Mouse (Mus musculus) v-Abl transformed pro-B cells (cell line): ENCODE measurements around the gene Nos1.
"Not testable (repeated sequence)": the region's sequence is repeated elsewhere in the genome, so short reads cannot be mapped to it uniquely, and the experiment has no call there.

Experiments
- in situ Hi-C, 2 experiments: fragments of 400-800 bp; cut with MboI; formaldehyde crosslinking; loops; one replicate each; pipeline ENCODE4 v1.15.1; 2025; ENCODE audit not compliant: unreplicated experiment in 2 of 2

Nos1 gene

DNA sequence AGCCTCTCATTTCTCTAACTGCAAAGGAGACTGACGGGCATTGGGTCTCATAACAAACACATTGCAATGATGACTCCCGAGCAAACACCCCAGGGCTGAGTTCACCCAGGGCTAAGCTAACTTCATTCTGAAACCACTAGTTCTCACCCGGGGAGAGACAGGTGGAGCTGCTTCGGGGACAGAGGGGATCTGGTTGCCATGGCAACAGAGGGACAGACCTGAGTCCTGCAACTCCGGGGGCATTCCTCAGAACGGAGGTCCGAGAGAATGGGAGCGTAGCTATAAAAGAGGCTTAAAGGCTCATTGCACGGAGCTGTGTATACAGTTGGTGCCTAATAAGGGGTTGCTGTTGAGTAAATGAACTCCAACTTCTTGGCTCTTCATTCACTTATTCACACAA lies 56.9 kb downstream of the Nos1 start:
- in situ Hi-C loops: no loop called here

DNA sequence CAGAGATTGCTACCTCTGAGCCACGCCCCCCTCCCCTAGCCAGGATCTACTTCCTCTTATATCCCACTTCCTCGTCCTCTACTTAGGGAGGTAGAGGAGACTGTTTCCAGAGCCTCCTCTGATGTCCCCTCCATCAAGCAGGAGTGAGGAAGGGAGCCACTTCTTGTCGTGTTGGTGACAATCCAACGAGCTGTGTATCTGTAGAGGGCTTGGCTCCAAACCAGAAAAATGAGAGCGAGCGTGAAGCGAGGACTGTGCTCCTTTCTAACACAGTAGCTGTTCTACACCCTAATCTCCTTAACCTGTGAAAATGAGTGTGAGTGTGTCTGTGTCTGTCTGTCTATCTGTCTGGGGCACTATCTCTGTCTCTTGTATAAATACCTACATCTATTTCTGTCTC lies 58.7 kb downstream of the Nos1 start:
- in situ Hi-C loops: no loop called here

DNA sequence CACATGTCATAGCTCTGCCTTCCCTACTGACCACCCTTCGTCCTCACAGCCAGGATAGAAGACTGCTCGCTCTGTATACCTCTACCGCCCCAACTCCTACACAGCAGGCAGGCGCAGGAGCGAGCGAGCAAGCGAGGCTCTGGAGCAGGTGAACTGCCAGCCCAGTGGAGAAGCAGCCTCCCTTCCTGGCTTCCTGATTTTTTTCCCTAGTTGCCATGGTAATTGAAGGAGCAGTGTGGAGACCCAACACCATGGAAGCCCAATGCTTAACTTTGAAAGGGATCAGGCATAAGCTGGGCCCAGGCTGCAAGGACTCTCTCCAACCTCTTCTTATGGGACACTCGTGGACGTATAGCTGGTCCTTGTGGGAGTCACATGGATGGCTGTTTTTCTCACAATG lies 59.4 kb downstream of the Nos1 start:
- in situ Hi-C loops: no loop called here

DNA sequence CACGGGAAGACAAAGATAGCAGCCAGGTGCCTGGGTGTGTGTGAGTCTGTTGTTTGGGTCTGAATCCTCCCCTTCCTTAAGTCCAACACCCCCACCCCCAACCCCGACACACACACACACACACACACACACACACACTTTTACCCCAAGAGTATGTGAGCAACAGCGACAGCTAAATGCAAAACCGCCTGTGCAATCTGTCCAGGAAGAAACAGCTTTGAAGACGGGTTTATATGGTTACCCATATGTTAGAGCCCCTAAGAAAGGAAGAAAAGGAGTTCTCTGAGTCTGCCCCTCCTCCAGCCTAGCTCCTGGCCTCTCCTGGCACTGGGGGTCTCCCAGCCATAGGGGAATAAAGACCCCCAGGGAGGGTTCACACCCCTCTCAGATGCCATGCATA lies 60.2 kb downstream of the Nos1 start:
- in situ Hi-C loops: no loop called here

DNA sequence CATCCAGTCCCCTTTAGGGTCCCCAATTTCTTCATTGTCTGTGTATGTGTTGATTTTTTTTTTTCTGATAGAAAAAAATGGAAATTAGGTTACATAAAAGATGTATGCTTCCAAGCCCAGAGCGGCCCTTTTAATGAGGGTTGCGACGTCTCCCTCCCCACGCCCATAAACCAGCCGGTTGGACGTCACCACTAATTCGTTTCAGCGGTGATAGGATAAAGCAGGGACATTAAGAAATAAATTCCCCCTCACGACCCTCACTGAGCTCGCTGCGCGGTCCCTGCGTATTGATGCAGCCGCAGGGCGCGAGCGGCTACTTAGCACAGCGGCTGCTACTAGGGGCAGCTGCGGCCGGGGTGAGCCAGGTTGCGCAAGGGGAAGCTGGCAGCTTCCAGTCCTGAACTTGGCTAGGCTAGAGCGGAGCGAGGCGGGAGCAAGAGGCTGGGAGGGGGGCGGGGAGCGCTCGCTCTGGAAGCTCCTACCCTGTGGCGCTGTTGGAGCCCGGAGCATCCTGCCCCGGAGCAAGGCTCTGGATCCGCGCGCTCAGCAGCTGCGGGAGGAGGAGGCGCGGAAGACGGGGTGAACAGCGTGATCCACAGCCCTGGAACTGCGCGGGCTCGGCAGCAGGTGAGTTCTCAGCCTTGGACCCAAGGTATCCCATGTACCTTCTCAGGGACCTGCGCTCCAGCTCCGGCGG lies 61.0 kb downstream of the Nos1 start:
- in situ Hi-C loops: no loop called here

DNA sequence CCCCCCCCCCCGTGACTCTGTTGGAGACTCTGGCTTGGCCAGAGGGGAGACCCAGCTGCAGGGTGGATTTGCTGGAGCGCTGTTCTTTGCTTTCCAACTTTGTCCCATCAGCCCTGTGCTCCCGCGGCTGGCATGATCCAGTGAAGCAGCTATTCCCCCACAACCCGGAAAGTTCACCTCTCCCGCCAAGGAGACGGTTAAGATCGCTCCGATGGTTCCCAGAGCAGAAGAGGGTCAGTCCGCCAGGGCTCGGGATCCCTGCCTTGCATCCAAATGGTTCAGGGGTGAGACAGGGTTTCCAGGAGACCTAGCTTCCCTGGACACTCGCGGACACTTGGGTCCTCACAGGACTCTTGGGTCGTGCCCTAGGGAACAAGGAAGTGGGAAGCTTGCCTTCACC lies 61.9 kb downstream of the Nos1 start:
- in situ Hi-C loops: no loop called here

DNA sequence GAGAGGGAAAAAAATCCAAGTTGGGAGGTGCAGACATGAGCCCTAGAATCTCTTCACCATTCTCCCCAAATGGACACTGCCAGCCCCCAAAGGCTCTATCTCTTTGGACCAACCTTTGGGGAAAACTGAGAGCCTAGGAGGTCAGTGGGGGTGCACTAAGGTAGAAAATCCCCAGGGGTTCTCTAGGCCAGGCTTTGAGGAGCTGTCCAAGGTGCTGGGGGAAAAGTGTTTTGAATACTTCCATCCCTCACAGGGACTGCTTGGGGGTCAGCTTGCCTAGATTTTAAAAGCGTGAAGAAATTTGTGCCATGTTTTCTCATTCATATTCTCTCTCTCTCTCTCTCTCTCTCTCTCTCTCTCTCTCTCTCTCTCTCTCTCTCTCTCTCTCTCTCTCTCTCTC lies 63.8 kb downstream of the Nos1 start:
- in situ Hi-C loops: no loop called here

DNA sequence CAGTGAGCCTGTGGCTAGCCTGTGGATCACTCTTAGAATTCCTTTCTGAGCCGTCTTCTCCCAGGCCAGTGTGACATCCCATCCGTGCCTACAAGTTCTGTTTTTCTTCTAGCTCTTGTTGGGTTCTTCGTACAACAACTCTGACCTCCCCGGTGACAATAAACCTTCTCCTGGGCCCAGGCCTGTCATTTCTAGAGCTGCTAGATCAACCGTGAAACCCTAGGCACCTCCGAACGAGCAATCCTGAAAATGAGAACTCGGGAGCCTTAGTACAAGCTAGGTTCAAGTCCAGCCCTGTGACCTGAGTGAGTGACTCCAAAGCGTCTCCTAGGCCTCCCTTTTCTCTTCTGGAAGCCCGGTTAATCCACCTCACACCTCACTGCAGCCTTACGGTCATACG lies 69.6 kb downstream of the Nos1 start:
- in situ Hi-C loops: no loop called here

DNA sequence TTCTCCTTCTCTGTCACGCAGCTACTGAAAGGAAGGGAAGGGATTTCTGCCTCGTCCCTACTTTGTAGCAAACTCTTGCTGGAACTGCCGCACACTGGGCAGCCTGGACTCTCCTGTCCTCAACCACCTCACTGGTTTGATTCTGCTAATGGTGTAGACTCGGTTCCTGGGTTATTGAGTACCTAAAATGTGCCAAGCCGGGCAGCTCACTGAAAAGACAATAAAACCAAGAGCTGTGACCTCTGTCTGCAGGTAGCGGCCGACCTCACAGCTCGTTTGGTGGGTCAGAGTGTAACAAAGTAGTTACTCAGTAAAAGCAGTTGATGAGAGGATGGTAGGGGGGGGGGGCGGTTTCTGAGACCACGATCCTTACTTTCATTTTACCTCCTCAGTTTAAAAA lies 72.9 kb downstream of the Nos1 start:
- in situ Hi-C loops: no loop called here

DNA sequence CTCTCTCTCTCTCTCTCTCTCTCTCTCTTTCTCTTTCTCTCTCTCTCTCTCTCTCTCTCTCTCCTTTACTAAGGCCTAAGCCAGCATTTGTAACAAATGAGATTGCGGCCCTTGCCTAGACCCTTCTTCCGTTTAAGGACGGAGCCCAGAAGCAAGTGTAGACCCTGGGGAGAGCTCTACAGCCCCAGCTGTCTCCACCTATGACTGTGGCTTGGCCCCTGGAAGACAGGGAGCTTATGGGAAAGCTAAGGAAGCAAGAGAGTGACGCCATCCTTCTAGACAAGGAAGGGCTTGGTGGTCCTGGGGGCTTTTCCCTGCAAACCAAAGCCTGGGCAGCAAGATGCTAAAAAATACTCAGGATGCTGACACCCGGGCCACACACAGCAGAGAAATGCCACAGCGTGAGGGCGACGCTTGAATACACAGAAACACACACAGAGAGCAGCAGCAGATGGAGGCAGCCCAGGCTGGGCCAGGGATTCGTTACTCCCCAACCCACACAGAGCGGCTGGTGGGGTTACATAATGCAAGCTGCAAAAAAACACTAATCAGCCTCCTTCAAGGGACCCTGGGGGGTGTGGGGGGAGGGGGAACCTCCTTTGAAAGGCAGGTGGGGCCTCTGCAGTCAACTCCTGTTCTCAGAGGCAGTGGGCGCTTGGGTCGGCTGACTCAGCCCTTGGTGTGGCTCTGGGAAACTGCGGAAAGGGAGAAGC lies 83.9 kb downstream of the Nos1 start:
- in situ Hi-C loops: no loop called here

DNA sequence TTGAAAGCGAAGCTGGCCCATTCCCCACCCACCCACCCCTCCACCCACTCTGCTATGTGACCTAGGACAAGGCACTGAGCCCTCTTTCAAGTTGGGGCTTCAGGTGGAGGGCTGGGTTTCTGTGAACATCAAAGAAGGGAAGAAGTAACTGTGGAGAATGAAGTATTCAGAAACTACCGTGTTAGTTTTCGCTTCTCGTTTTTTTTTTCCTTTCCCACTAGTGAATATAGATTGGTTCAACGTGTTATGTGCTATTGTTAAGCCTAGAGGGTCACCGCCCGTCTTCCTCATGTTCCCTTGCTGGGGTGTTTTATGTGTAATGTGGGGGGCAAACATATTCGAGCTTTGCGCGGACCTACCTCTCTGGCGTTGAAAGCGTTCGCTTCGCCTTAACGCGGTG lies 85.0 kb downstream of the Nos1 start:
- in situ Hi-C loops: no loop called here

DNA sequence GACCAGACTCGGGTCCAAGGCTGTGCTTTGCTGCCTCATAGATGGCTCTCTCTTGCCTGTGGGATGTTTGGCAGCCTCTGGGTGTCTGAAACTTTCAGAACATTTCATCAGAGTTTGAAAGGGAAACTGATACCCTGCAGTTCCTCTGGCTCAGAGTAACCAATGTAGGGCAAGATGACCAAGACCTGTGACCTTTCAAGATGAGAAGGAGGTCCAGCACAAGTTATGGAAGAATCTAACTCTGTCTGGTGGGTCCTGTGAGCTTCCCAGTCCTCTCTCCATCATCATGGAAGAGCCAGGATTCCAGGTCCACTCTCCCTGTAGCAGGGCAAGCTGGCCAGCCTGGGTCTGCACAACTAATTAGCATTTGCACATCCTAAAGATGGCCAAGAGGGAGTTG lies 90.8 kb downstream of the Nos1 start:
- in situ Hi-C loops: no loop called here

DNA sequence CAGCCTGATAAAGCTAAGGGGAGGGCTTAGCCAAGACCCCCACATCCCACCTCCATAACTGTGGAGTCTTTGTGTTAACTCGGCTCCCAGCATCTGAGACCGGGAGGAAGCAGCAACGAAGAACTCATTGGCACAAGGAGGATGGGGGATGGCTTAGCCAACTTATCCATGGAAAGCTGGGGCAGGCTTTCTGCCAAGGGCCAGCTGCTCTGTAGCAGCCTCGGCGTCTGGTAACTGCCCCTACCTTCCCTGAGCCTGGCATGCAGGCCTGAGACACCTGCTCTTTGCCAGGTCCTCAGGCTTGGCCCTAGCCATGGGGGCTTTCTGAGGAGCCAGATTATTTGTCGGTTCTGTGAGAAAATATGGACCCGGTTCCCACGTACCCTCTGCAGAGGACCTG lies 93.0 kb downstream of the Nos1 start:
- in situ Hi-C loops: no loop called here

DNA sequence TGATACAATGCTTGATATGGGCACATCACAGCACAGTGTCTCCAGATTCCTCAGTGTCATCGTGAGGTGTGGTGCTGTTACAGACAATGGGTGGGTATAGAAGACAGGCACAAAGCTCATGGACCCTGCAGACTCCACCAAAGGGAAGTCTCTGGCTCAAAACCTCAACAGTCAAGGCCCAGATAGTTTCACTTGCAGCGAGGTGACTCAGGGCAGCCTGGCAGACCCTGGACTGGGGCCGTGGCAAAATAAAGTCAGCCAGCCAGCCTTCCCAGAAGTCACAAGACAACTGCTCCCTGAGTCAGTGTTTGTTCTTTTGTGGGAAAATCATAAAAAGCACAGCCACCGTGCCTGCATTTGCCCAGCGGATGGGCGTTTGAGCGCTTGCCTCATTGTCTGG lies 93.4 kb downstream of the Nos1 start:
- in situ Hi-C loops: no loop called here

DNA sequence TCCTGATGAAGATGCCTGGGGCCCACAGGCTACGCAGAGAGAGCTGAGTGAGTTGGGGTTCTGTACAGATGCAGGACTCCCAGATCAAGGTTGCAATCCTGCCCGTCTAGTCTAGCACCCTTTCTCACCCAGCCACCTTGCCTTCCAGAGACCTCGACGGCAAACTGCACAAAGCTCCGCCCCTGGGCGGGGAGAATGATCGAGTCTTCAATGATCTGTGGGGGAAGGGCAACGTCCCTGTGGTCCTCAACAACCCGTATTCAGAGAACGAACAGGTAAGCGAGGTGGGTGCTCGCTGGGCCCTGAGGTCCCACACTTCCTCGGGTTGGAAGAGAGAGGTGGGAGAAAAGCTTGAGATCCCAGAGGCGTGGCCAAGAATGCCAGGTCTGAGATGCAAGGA lies 98.3 kb downstream of the Nos1 start:
- in situ Hi-C loops: no loop called here

DNA sequence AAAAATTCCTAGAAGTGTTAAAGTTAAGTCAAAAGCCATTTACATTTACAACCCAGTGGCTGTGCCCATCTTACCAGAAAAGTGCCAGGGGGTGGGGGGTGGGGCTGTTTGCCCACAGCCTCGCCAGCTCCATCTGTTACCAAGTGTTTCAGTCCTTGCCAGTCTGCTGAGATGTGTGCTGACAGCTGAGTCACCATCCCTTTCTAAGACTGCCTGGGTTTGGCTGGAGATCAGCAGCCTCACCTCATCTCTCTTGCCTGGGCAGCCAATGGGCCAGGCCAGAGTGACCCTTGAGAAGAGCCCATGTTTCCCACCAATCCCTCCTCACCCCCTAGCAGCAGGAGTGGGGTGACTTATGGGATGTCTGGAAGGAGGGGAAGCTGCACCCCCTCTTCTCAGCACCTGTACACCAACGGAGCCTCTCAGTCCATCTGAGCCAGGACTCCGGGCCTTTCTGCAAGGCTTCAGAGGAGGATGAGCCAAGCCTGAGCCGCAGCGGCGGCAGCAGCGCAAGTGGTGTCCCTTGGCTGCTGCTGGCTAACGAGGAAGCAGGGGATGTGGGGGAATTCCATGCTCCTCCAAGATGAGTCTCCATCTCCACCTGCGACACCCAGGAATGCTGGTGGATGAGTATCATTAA lies 100.2 kb downstream of the Nos1 start:
- in situ Hi-C loops: no loop called here

DNA sequence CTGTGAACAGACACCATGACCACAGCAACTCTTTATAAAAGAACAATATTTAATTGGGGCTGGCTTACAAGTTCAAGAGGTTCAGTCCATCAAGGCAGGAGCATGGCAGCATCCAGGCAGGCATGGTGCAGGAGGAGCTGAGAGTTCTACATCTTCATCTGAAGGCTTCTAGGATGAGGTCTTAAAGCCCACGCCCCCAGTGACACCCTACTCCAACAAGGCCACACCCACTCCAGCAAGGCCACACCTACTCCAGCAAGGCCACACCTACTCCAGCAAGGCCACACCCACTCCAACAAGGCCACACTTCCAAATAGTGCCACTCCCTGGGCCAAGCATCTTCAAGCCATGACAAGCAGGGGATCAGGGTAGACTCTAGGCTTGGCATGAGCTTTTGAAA lies 101.6 kb downstream of the Nos1 start:
- in situ Hi-C loops: not testable (repeated sequence)

DNA sequence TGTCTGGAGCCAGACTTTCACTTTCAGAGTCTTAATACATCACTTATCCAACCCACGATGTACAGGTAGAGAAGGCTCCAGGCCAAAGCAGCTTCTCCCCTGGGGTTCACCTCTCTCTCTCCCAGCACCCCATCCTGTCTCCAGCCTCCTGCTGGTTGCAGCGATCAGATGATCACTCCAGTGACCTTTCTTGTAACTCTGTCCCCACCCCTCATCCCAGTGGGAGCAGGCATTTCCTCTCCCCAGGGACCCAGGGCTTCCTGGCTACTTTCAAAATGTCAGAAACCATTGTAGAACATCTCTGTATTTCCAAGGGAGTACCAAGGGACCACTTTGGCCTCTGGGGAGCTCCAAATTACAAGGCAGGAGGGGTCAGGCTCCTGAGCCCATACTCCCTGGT lies 104.2 kb downstream of the Nos1 start:
- in situ Hi-C loops: no loop called here

DNA sequence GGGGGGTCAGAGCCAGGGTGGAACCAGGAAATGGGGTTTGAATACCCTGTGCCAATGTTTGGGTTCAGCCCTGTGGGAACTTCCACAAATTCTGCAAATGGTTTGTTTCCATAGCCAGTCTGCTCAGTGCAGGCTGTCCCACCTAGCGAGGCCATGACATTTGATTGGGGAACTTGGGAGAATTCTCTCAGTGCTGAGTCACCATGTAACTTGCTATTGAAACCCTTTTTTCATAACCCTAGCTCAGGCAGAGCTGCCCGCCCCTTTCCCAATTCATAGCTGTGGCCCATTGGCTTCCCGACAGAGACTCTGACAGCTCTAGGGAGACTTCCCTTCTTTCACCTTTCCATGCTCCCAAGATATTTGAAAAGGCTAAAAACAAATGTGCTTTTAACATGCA lies 107.3 kb downstream of the Nos1 start:
- in situ Hi-C loops: no loop called here

DNA sequence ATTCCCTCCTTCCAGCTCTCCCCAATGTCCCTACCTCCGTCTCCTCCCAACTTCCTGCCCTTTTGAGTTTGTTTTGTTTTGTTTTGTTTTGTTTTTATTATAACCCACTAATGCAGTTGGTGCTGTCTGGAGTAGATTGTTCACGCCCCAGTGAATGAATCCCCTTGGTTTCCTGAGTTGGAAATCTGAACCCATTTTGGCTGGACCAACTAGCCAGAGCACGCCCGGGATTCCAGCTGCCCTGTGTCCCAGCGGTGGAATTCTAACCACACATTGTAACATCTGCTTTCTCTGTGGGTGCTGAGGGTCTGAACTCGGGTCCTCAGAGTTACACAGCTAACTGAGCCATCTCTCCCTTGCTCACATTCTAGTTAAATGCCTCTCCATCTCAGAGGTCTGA lies 108.1 kb downstream of the Nos1 start:
- in situ Hi-C loops: no loop called here

DNA sequence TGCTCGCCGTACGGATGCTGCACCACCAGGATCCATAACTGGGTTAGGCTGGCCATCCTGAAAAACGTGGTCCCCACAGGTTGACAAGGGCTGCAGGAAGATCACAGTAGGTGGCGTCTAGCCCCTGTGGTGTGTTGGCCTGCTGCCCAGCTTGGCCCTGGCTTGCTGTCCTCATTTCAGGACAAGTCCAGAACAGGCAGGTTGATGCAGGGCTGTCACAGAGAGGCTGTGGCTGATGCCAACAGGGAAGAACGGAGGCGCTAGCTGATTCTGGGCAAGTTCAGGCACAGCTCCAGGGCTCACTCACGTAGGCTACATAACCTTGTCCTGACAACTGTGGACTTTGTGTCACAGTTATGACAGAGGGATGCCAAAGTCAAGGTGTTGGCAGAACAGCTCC lies 108.7 kb downstream of the Nos1 start:
- in situ Hi-C loops: no loop called here

DNA sequence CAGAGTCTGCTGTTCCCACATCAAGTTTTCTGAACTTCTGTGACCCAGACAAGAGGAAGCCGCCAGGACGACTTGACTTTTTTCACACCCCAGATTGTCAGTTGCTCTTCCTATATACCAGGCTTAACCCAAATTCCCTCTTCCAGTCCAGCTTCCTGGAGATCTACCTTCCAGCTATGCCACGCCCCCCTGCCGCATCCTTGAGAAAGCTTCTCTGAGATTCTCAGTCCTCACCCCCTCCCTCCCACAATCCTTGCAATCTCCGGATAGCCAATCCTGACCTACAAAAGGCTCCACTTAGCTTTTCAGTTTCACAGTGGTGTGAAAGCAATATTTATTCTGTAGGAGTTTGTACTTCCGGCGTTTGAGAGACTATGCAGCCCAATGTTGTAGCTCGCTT lies 110.0 kb downstream of the Nos1 start:
- in situ Hi-C loops: no loop called here
